Mouse (Mus musculus) forebrain, embryonic 11.5 days (tissue): ENCODE data around the gene Hoxc12. TPM values are rescaled to one million over a fixed set of nuclear protein-coding genes. Genes with fewer than 3 reads are reported as not detected.

ENCODE experiments used
- ATAC-seq: fragments of 200-750 bp; cut with Nextera tagmentation; replicated peaks from 2 replicates; pipeline ENCODE4 v1.8.0; 2017; ENCODE audit warnings: moderate TSS enrichment; ENCODE audit not compliant: low FRiP score
- DNase-seq: peaks from one replicate; pipeline ENCODE4 v3.0.0-alpha.2; 2017; ENCODE audit warnings: low spot score
- H3K27ac ChIP-seq: fragments of 300-500 bp; sonication (generic); 2 replicates; pipeline ENCODE4 v1.5.1; 2014; ENCODE audit warnings: low read depth, low read length
- H3K27me3 ChIP-seq: fragments of 300-500 bp; sonication (generic); 2 replicates; pipeline ENCODE4 v1.6.1; 2014; ENCODE audit warnings: mild to moderate bottlenecking, low read length, mixed read lengths; ENCODE audit not compliant: control insufficient read depth, insufficient read depth
- H3K36me3 ChIP-seq: fragments of 300-500 bp; sonication (generic); 2 replicates; pipeline ENCODE4 v1.6.1; 2014; ENCODE audit warnings: mild to moderate bottlenecking, low read length, moderate library complexity, mixed read lengths; ENCODE audit not compliant: control insufficient read depth, insufficient read depth
- H3K4me1 ChIP-seq: fragments of 300-500 bp; sonication (generic); replicated peaks from 2 replicates; pipeline ENCODE4 v1.6.1; 2014; ENCODE audit warnings: low read length, mixed read lengths; ENCODE audit not compliant: control insufficient read depth, insufficient read depth
- H3K4me2 ChIP-seq: fragments of 300-500 bp; sonication (generic); 2 replicates; pipeline ENCODE4 v1.6.1; 2014; ENCODE audit warnings: low read depth, mild to moderate bottlenecking, low read length, moderate library complexity, mixed read lengths; ENCODE audit not compliant: severe bottlenecking
- H3K4me3 ChIP-seq: fragments of 300-500 bp; sonication (generic); 2 replicates; pipeline ENCODE4 v1.5.1; 2014; ENCODE audit warnings: low read depth, low read length
- H3K9ac ChIP-seq: fragments of 300-500 bp; sonication (generic); 2 replicates; pipeline ENCODE4 v1.6.1; 2014; ENCODE audit warnings: low read length
- H3K9me3 ChIP-seq: fragments of 300-500 bp; sonication (generic); 2 replicates; pipeline ENCODE4 v1.6.1; 2016; ENCODE audit warnings: low read length, mixed read lengths; ENCODE audit not compliant: control insufficient read depth
- WGBS: fragments of 180-500 bp; shearing (Covaris S2); extraction: QIAGEN DNeasy Blood & Tissue Kit; methylation state at CpG from one replicate; pipeline ENCODE4 v1.1.7; 2014; 5-methylcytosine and 5-hydroxymethylcytosine counted together
- polyA plus RNA-seq: library from polyadenylated mRNA; unstranded; fragments of >200 nt; fragmentation: Nextera tagmentation; extraction: Ambion mirVana; gene quantifications from 2 replicates; pipeline ENCODE4 v1.2.1, GENCODE M21; 2014

The Hoxc12 gene
- polyA plus RNA-seq, 1 experiment from 2014 or later, result not detected

GRCm38 (mm10) chr15:102965892-102966775 is 29.6 kb downstream of the Hoxc12 start:
- Histone ChIP-seq H3K9ac (no peak overlapping the region), H3K27ac (no peak overlapping the region), H3K27me3 (peaks cover 96% of the 10 kb centered on the region), H3K4me3 (no peak overlapping the region), H3K36me3 (no peaks in the 10 kb centered on the region), H3K9me3 (no peaks in the 10 kb centered on the region), H3K4me1 (no peaks in the 10 kb centered on the region), H3K4me2 (no peak overlapping the region)
- WGBS, result 3% methylated on average over 29 of the region's 30 CpGs
- ATAC-seq (peak; percentile 71), DNase-seq (peak; percentile 90)

- no peaks in the 10 kb centered on the region for H3K9me3 ChIP-seq
- no peak within 1 kb of the TSS for H3K9ac ChIP-seq
- ATAC-seq, result peak; percentile 44
- H3K4me3 ChIP-seq, result no peak within 1 kb of the TSS
- no peak within 1 kb of the TSS for H3K4me2 ChIP-seq
- WGBS, result 2% methylated on average over 27 of the region's 27 CpGs
- no peak for DNase-seq
- H3K27ac ChIP-seq, result no peak within 1 kb of the TSS
- no peaks in the 10 kb centered on the region for H3K36me3 ChIP-seq
- no peaks in the 10 kb centered on the region for H3K4me1 ChIP-seq
- peaks cover 96% of the 10 kb centered on the region for H3K27me3 ChIP-seq
These were observed 30.3 kb downstream of the Hoxc12 start, which contains the start of gene Hoxc10 for GRCm38 (mm10) chr15:102966776-102967311. Gene Hoxc10, plus strand, starts transcription at chr15:102966796.

DNA sequence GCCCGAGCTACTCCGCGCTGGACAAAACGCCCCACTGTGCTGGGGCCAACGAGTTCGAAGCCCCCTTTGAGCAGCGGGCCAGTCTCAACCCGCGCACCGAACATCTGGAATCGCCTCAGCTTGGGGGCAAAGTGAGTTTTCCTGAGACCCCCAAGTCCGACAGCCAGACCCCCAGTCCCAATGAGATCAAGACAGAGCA is 30.7 kb downstream of the Hoxc12 start, which contains the start of gene Hoxc5:
TSS of gene Hoxc5 (plus strand) at position 132 of the 199 bp plus-strand sequence.
- Histone ChIP-seq H3K27me3 (peaks cover 98% of the 10 kb centered on the region), H3K4me1 (no peaks in the 10 kb centered on the region), H3K36me3 (no peaks in the 10 kb centered on the region), H3K4me2 (no peak within 1 kb of the TSS), H3K4me3 (no peak within 1 kb of the TSS), H3K9ac (no peak within 1 kb of the TSS), H3K9me3 (no peaks in the 10 kb centered on the region), H3K27ac (no peak within 1 kb of the TSS)
- DNase-seq (no peak), ATAC-seq (no peak)
- 4% methylated on average over 12 of the region's 12 CpGs for WGBS

- Histone ChIP-seq H3K4me1 (no peaks in the 10 kb centered on the region), H3K27me3 (peaks cover 98% of the 10 kb centered on the region), H3K9ac (no peak overlapping the region), H3K36me3 (no peaks in the 10 kb centered on the region), H3K4me2 (no peak overlapping the region), H3K27ac (no peak overlapping the region), H3K4me3 (no peak overlapping the region), H3K9me3 (no peaks in the 10 kb centered on the region)
- ATAC-seq (no peak), DNase-seq (no peak)
- WGBS, result 2% methylated on average over 34 of the region's 34 CpGs
These were observed 31.2 kb downstream of the Hoxc12 start for GRCm38 (mm10) chr15:102967511-102968397.

DNA sequence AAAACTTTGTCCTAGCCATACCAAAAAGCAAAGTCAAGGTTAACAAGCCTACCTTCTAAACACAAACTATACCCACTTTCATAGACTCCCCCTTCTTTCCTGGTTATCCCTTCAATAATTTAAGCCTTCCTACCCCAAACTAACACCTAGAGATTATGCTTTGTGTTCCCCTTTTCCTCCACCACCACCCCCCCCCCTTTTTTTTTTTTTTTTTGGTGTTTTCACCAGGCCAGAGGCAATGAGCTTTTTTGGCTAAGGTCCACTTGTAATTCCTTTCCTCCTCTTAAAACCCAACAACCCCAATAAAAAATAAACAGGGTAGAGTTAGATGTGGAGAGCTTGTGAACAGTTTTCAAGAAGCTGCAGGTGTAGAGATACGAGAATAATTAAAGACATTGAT is 32.7 kb downstream of the Hoxc12 start:
- Histone ChIP-seq H3K9ac (no peak overlapping the region), H3K4me1 (no peaks in the 10 kb centered on the region), H3K27me3 (peaks cover 99% of the 10 kb centered on the region), H3K27ac (no peak overlapping the region), H3K9me3 (no peaks in the 10 kb centered on the region), H3K4me2 (no peak overlapping the region), H3K36me3 (no peaks in the 10 kb centered on the region), H3K4me3 (no peak overlapping the region)
- ATAC-seq (no peak), DNase-seq (no peak)
- 29% methylated on average over 1 of the region's 1 CpGs for WGBS

DNA sequence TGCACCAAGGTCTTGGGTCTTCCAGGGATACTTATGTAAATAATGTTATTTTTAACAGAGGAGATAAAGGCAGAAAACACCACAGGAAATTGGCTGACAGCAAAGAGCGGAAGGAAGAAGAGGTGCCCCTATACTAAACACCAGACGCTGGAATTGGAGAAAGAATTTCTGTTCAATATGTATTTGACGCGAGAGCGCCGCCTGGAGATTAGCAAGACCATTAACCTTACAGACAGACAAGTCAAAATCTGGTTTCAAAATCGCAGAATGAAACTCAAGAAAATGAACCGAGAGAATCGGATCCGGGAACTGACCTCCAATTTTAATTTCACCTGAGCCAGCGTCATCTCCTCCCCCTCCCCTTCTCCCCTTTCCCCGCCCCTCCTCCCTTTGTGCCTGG is 34.2 kb downstream of the Hoxc12 start:
- no peaks in the 10 kb centered on the region for H3K4me1 ChIP-seq
- no peak overlapping the region for H3K9ac ChIP-seq
- peaks cover 96% of the 10 kb centered on the region for H3K27me3 ChIP-seq
- no peak overlapping the region for H3K4me3 ChIP-seq
- no peak overlapping the region for H3K27ac ChIP-seq
- no peaks in the 10 kb centered on the region for H3K36me3 ChIP-seq
- no peak overlapping the region for H3K4me2 ChIP-seq
- WGBS, result under 1% methylated on average over 12 of the region's 12 CpGs
- no peaks in the 10 kb centered on the region for H3K9me3 ChIP-seq
- no peak for DNase-seq
- no peak for ATAC-seq

DNA sequence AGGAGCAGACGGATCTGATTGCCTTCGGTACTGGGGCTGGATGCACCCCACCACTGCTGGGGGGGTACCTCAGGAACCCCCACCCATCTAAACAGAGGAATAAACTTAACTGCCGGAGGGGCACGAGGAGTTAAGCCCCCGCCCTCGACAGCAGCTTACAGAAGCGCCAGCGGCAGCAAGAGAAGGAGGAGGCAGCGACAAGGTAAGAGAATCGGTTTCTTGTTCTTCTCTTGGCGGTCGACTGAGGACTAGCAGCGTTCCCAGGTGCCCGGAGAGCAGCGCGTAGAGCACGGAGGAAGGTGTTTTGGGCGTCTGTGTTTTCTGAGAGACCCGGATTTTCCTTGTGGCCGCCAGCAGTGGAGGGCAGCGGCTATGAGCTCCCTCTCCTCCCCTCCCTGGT is 35.7 kb downstream of the Hoxc12 start:
- Histone ChIP-seq H3K27me3 (peaks cover 96% of the 10 kb centered on the region), H3K9ac (no peak overlapping the region), H3K4me1 (no peaks in the 10 kb centered on the region), H3K9me3 (no peaks in the 10 kb centered on the region), H3K36me3 (no peaks in the 10 kb centered on the region), H3K4me2 (no peak overlapping the region), H3K27ac (no peak overlapping the region), H3K4me3 (no peak overlapping the region)
- 2% methylated on average over 21 of the region's 21 CpGs for WGBS
- DNase-seq, result no peak
- no peak for ATAC-seq

DNA sequence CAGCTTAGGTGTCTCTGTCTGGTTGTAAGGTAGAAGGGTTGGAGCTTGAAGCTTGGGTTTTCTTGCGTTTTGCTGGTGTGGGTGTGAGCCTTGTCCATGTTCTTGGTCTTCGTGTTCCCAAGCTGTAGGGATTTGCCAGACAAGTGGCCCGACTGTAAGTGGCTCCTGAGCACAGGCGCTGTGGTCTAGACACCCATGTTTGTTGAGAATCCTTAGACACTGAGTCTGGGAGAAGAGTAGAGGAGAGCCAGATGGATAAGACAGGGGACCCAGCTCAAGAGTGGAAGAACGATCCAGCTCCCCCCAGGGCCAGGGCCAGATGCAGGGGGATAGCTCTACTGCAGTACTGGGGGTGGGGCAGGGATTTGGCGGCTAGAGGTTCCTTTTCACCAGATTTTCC is 36.2 kb downstream of the Hoxc12 start:
- ATAC-seq, result no peak
- Histone ChIP-seq H3K9me3 (no peaks in the 10 kb centered on the region), H3K27ac (no peak overlapping the region), H3K4me3 (no peak overlapping the region), H3K36me3 (no peaks in the 10 kb centered on the region), H3K9ac (no peak overlapping the region), H3K4me1 (no peaks in the 10 kb centered on the region), H3K4me2 (no peak overlapping the region), H3K27me3 (peaks cover 96% of the 10 kb centered on the region)
- DNase-seq, result no peak
- 4% methylated on average over 6 of the region's 6 CpGs for WGBS
